Mouse (Mus musculus): ENCODE measurements around the gene Gm10428.
"Not testable (repeated sequence)": the region's sequence is repeated elsewhere in the genome, so short reads cannot be mapped to it uniquely, and the experiment has no call there.

Gene Gm10428

DNA sequence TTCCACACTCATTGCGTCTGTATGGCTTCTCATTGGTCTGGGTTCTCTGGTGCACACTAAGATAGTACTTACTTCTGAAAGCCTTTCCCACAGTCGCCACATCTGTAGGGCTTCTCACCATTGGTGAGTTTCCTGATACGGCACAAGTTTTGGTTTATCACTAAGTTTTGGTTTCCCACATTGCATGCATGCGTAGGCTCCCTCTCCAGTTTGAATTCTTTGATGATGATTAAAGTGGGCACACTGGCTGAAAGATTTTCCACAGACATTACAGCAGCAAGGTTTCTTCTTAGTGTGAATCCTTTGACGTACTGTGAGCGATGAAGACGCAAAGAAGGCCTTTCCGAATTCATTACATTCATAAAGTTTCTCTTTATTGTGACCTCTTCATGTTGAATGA, at the start of gene Gm10428:
TSS of gene Gm10428 (plus strand) at position 321 of the 400 bp plus-strand sequence.
- no peak for DNase-seq

GRCm38 (mm10) chr11:62706141-62706540, 46.8 kb upstream of the Gm10428 start:
- DNase-seq: no peak

GRCm38 (mm10) chr11:62708252-62708651, 44.6 kb upstream of the Gm10428 start:
- DNase-seq: no peak

- no peak for DNase-seq
Measured at GRCm38 (mm10) chr11:62710657-62711056, 42.2 kb upstream of the Gm10428 start.

DNA sequence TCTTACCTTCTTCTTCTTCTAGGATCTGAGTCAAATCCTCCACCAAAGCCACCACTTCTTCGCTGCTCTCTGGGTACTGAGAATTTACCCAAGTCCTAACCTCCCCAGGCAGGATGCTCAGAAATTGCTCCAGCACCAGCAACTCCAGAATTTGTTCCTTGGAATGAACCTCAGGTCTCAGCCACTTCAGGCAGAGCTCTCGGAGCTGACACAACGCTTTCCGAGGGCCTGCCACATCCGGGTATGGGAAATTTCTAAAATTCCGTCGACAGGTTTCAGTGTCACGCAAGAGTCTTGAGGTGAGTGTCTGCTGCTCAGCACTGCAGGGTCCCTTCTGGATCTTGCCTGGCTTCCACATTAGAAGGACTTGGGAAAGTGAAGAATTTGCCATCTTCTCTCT, 24.6 kb upstream of the Gm10428 start:
- DNase-seq: no peak

- peak; percentile 95 to 97 for DNase-seq
Measured at GRCm38 (mm10) chr11:62731311-62732021, 21.4 kb upstream of the Gm10428 start, which contains the start of gene Zfp287. Gene Zfp287 (minus strand): TSS chr11:62731905.

- no peak for DNase-seq
Measured at GRCm38 (mm10) chr11:62732022-62732387, 20.9 kb upstream of the Gm10428 start.

DNA sequence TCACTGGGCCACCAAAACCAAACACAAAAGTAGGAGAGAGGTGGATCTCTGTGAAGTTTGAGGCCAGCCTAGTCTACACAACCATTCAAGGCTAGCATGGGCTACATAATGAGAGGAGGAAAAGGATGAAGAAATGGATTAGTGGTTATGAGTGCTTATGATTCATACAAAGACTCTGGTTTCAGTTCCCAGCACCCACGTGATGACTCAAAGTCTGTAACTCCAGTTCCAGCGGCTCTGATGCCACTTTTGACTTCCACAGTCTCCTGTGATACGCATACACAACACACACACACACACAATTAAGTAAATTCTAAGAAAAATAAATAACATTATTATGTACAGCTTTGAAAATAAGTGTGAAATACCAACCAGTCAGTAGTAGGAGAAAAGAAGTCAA, 20.2 kb upstream of the Gm10428 start:
- DNase-seq: no peak

DNA sequence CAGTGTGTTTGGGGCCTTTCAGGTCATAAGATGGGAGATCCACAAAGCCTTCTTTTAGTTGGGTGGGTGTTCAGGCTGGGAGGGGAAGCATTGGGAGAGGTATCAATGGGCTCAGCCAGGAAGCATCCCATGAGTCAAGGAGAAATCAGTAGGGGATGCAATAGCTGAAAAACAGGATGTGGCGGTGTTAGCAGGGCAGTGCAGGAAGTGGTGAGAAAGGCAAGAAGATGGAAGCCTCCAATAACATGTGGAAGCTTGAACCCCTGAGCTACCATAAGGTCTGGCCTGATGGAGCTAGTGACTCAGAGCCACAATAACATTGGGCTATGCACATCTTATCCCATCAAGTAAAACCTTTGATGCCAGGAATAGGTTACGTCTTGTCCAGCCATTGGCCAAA, 11.7 kb upstream of the Gm10428 start:
- no peak for DNase-seq

- DNase-seq: no peak
Measured at GRCm38 (mm10) chr11:62742261-62742957, 10.5 kb upstream of the Gm10428 start.

- peak; percentile 85 to 89 for DNase-seq
Measured at GRCm38 (mm10) chr11:62744103-62744502, 8.8 kb upstream of the Gm10428 start.

DNA sequence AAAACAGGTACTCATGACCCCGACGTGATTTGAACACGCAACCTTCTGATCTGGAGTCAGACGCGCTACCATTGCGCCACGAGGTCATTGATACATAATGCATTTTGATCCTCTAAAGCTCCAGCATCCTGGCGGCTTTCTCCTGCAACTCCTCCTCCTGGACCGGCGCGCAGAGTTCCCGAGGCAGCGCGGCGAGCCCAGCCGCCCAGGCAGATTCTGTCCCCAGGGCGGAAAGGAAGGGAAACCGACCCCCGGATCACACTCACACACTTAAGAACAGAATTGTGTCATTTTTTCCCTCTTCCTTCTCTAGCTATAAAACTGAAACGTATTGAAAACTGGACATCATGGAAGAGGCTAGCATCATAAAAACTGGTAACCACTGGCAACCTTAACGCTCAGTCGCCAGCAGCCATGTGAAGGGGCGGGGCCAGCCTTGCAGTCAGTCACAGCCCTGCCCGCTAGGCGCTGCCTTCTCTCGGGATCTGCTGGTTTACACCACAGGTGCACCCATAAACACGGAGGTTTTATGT, 6.8 kb upstream of the Gm10428 start:
- DNase-seq: peak; percentile 81 to 82

- no peak for DNase-seq
Measured at GRCm38 (mm10) chr11:62747227-62747626, 5.7 kb upstream of the Gm10428 start.

DNA sequence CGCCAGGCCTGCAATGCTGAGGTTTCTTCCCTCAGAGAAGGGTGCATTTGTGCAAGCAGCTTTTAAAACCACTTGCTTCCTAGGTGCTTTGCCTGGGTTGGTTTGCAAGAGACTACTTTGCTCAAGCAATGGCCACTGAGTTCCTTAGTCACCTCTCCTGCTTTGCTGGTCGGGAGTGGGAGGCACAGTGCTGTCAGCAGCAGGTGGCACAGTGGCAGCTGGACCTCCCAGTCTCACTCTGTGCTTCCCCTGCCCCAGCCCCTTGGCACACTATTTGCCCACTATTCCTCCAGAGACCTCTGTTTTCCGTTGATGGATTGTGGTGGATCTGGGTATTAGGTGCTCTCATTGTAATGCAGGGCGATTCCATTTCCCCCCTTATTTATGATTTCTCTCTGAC, 4.8 kb upstream of the Gm10428 start:
- DNase-seq: no peak

DNA sequence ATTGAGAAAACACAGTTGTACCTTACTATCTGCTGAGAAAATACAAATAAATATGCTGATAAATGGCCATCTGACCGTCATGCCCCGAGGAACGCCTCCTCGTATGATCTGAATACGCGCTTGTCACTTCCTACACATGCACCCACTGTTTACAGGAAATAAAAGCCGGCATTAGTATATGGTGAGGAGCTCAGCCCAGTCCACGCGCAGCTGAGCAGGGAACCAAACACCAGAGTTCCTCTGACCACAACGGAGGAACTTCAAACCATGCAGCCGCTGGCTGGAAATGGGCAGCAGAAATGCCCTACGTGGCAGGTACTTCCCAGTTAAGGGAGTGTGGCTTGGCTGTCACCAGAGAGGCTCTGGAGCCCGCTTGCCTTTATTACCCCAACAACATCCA, 3.5 kb upstream of the Gm10428 start:
- not testable (repeated sequence) for DNase-seq

DNA sequence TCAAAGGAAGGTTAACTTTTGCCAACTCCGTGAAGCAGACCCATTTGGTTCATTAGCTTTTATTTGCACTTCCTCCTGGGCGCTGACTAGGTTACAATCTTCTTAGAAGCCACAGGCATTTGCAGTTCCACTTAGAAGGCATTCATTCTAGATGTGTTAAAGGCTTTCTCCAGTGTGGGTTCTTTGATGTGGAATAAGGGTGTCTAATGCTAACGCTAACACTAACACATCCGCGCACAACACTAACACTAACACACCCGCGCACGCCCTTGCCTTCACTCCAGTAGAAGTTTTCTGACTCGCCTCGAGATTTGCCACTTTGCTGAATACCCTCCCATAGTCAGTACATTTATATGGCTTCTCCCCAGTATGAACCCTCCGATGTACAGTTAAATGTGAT, 709 bp upstream of the Gm10428 start:
- DNase-seq: no peak

DNA sequence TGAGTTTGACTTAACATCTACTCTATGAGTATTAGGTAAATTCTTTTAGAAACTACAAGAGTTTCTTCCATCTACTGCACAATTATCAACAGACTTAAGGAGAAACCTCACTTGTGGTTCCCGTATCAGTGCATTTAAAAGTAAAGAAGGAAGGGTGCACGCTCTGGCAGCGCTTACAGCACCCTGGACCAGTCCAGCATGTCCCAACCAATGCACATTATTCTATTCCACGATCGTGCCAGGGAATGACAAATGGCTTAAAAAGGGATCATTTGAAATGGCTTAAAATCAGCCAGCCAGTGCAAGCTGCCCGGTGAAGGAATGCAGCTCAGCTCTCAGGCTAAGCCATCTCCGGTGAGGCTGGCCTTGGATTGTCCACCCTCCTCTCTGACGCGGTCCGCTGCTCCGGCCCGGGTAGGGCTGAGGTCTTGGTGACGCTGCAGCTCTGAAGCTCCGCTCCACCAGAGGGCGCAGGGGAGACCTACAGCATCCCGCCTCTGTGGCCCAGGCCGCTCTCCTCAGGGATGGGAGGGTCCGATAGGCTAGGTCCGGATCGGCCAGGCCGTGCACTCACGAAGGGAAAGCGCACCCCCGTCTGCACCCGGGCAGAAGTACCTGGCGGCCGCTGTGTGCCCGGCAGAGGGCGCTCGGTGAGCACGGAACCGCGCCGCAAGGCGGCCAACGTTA, 3.7 kb downstream of the Gm10428 start:
- peak; percentile 99 for DNase-seq

DNA sequence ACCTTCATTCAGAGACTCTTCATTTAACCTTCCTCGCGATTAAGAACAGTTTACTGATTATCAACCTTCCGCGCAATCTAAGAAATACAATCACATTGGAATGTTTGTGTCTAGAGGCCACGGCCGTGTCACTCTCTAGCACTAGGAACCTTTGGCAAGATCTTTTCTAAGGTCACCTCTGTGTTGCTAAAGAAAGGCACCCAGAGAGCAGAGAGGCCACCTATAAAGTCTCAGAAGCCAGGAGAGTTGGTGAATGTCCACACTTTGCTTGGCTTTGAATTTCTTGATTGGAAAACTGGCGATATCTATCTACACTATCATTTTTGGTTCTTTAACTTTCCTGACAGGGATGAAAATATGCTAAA, 4.2 kb downstream of the Gm10428 start:
- no peak for DNase-seq

DNA sequence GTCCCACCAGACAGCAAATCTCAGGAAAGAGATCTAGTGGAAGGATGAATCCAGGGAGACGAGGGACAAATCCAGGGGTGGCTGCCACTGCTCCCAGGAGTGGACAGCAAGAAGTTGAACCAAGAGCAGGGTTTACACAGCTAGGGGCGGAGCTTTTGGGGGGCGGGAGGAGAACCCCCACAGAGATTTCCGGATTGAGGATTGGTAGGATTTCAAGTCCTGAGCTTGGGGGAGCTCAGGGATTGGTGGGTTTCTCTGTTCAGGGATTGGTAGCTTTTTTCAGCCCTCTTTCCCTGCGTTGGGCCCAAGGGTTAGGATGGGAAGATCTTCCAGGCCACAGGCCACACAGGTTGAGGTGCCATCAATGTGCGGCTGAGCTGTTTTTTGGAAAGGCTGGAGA, 5.0 kb downstream of the Gm10428 start:
- peak in 1 of 2 experiments; percentile 11 for DNase-seq

- no peak for DNase-seq
Measured at GRCm38 (mm10) chr11:62758491-62758890, 5.6 kb downstream of the Gm10428 start.

DNA sequence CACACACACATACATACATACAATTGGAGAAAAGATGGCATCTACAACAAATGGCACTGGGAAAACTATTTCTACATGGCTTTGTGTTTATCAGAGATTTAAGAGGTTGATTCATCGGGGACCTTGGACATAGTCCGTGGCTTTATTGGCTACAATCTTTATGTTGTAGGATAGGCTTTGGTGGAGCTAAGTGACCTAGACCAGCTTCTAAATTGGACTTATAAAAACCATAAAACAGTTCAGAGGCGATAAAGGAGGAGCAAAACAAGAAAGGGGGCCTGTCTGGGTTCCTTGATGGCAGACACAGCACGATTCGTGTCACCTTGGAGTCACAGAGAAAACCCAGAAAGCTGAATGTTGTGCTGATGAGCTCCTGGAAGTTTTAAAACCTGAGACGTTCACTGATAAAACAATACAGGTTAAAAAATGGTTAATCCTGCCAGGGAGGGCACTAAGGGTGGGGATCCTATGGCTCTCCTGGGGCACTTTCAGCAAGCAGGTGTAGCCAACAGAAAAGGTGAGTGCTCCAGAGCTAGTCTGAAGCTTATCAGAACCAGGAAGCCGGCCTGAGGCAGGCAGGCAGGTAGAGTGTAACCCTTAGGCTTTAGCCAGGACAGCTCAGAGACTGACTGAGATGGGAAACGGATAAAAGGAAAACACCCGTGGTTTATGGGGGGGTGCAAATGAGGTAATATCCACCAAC, 8.0 kb downstream of the Gm10428 start:
- DNase-seq: no peak

- no peak for DNase-seq
Measured at GRCm38 (mm10) chr11:62776510-62776909, 23.6 kb downstream of the Gm10428 start.
